Mouse (Mus musculus) bone marrow, adult 2 months (tissue): ENCODE measurements around the gene Tdrd12.

Experiments used
- CTCF ChIP-seq: fragments of 200-500 bp; IDR thresholded peaks from 2 replicates; pipeline ENCODE4 v1.5.1; 2011; ENCODE audit warnings: low read length, control low read depth; ENCODE audit not compliant: control insufficient read depth, insufficient read depth
- POLR2A ChIP-seq: fragments of 200-500 bp; IDR thresholded peaks from 2 replicates; pipeline ENCODE4 v1.6.1; 2011; ENCODE audit warnings: low read depth, mild to moderate bottlenecking, control low read depth, low read length, borderline replicate concordance; ENCODE audit not compliant: control insufficient read depth

DNA sequence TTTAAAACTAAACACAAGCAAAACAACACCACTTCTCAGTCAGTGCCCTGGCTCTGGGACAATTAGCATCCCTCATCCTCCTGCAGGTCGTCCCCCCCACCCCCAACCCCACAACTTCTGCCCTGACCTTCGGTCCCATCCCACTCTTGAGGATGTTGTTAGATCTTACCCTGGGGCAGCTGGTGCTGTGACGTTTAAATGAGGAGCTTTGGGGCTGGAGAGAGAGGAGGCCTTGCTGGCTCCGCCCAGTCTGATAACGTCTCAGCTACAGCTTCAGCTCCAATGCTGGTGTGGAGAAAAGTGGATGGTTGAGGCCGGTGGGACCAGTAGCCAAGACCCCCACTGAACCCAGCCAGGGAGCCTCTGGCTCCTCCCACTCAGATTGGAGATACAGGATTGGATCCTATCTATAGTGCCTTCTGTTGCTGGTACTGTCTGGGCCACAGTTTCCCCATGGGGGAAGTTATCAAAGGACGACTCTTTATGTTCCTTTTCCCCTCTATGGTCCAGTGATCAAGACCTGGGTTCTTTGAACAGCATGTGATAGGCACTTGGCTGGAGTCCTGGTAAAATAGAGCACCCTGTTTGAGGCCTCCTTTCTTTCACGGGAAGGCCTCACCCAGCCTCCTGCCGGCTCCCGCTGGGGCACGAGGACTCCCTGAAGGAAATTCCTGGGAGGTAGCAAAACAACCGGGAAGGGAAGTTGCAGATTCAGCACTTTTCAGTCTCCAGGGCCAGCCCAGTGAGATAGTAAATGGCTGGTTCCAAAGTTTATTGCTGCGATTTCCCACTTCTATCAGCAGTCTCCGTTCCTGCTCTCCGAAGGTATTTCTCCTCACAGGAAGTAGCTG lies 89.3 kb downstream of the Tdrd12 start, which contains the start of gene Slc7a9:
- TF ChIP-seq CTCF: no peak
- no peak for TF ChIP-seq POLR2A
